Mouse (Mus musculus) kidney, postnatal 4 days (tissue): ENCODE measurements around the gene Wipf3.
A peak's percentile ranks its signal among the peaks of the same experiment; 100 is the strongest.

ENCODE experiments used
- DNase-seq, 2 experiments: peaks; one replicate each; pipeline ENCODE4 v3.0.0; 2021; ENCODE audit warnings: mixed read lengths in 2 of 2

Gene Wipf3

DNA sequence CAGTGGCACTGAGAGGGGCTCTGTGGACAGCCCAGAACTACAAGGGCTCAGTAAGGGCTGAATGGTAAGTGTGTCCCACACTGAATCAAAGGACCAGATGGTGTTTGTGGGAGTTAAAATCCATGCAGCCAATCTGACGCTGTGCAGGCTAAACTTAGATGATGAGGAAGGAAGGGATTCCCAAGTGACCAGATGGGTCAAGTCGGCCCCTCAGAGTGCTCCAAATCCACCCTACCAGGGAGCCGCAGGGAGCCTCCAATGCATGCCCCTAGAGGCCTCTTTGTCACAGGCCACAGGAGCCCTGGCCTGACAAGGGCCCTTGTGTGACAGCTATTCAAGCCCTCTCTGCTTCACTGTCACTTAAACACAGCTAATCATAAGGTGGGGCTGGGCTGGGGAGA, 109.4 kb downstream of the Wipf3 start:
- peak in 1 of 2 experiments; percentile 10 for DNase-seq

DNA sequence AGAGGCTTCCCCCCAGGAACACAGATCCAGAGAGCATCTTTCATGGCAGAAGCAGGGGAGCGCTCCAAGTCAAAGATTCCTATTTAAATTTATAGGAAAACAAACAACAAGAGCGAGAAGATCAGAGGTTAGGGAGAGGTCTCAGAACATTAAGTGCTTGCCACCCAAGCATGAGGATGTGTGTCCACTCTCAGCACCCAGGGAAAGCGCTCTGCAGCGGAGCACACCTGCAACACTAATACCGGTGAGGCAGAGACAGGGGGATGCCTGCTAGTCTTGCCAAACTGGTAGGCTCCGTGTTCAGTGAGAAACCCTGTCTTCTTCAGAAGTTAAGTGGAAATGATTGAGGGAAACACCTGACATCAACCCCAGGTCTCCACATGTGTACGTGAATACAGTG, 110.0 kb downstream of the Wipf3 start:
- DNase-seq, result no peak

DNA sequence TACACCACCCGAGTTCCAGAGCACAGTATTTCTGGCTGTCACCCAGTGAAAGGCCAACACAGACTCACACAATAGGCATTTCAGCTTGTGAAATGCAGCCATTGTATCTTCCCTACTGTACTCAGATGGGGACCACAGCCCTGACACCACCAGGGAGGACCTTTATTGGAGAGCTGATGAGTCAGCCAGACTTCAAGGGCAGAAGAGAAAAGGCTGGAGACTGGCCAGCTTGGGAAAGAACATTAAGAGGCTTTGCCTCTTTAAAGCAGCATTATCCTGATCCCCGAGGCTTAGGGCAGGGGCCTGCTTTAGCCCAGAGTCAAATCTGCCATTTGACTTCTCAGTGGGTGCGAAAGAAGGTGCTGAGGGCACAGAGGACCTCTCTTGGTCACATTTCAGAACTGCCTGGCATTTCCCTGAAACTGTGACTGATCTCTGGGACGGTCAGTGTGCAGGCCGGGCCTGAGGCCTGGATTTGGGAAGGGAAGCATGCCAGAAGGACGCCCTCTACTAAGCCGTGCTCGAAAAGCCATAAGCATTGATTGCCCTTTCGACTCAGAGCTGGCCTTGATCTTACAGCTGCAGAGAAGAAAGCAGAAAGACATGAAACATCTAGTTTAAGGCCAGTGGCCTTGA, 111.0 kb downstream of the Wipf3 start:
- DNase-seq, result no peak

DNA sequence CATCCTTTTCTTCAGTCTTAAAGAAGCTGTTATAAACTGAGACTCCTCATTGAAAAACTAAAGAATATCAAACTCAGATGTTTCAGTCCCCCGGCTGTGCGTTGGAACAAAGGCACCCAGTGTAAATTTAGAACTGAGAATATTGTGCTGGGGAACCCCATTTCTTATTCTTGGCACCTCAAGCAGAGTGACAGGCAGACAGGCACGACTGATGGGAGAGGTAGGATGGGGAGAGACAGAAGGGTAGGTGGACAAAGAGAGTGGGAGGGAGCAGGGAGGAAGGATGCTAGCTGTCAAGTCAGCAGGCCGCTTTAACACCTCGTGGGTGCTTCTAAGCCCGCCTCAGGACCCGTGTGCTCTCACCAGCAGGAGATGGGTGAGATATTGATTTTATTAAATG, 113.4 kb downstream of the Wipf3 start:
- DNase-seq, result no peak

DNA sequence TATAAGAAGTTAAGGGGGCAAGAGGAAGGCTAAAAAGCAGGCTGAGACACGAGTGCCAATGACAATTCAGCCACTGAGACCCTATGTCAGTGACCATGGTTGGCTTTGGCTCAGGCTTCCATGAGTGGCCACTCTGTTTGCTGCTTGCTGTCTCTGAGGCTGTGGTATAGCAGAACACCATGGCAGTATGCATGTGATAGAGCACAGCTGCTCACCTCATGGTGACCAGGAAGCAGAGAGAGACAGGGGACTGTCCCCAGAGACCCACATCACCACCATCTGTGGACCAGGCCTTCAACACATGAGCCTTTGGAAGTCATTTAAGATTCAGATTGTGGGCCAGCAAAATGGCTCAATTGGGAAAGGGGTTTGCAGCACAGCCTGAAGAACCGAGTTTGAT, 114.2 kb downstream of the Wipf3 start:
- no peak for DNase-seq

DNA sequence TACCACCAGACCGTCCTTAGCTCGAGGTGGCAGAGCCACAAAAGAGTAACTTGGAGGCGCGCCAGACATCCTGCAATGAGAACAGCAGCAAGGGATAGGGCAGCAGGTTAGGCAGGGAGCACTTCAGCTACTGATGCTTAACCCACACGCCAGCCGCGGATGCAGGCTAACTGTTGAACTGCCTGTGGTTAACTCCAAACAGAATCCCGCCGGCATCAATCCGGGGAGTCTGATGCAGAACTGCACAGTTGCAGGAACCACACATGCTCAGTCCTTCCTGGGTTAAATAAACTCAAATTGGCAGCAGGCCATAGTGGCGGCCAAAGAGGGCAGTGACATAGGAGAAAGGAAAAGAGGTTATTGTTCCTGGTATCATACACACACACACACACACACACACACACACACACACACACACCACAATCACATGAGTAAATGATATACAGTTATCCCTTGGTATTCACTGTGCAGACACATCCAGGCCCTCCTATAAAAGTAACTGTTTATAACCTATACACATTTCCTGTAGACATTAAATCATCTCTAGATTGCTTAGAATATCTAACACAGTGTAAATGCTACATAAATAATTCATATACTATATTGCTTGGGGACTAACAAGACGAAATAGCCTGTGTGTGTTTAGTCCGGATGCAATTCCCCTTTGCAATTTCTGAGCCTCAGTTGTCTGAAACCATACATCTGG, 119.1 kb downstream of the Wipf3 start:
- DNase-seq, result peak; percentile 41 to 50

DNA sequence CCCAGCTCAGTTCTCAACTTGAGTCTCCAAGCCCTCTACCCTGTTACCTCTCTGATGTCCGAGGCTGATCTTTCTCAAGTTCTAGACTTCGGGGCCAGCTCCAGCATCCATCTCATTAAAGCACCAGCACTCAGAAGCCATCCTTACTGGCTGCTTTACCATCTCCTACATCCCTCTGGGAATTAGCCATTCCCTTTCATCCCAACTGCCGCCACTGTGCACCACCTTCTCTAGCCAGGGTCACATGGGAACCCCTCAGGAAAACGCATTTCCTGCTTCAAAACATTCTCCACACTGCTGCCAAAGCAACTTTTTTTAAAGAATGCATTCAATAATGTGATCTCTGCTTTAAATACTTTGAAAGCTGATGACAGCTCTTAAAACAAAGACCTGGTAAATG, 119.9 kb downstream of the Wipf3 start:
- no peak for DNase-seq

DNA sequence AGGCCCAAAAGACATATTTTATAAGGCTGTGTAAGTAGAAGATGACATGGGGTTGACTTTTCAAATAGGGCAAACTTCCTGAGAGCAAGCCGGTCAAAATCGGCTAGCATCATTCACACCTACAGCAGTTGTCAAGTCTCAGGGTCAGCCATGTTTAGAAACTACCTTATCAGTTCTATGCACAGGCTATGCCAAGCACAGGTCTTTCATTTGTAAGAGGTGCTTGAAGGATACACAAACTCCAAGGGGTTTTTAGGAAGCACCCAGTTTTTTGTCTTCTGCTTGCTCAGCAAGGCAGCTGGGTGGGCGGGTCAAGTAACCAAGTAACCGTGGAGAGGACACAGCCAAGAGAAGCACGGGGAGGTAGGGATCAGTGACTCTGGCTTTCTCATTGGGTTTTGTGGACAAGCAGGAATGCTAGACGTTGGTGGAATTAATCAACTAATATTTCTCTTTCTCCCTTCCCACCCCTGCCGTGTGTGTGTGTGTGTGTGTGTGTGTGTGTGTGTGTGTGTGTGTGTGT, 121.5 kb downstream of the Wipf3 start:
- DNase-seq, result peak; percentile 36 to 54

DNA sequence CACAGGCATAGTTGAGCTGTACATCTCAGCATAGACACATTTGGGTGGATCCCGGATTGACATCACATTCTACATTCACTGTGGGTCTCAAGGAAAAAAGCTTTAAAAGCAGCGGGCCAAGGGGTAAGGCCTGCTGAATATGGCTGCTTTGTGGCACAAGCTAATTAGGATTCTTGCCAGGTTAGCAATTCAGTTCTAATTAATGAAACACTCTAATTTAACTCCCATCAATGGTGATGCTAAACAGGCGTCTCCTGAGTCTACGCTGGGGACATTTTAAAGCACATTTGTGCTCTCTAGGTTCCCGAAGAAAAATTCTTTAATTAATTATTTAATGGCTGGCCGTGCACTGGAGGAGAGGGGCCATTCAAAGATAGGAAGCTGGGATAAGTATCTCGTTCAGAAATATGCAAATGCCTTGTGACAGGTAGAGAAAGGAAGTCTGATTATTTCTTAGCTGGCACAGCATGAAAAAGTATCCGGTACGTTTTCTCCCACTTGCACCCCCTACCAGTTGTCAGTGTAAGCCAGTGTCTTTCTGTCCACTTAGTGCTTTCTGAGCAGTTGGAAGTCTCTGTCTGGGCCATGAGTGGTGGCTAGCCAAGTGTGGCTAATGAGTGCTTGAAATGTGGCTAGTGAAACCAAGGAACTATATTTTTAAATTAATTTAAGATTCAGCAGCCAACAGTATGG, 123.5 kb downstream of the Wipf3 start:
- no peak for DNase-seq
